Mouse (Mus musculus) CD4-positive, CD25-positive, alpha-beta regulatory T cell, adult 2 months (primary cell): ENCODE measurements around the gene Galt.
"Not testable (repeated sequence)": the region's sequence is repeated elsewhere in the genome, so short reads cannot be mapped to it uniquely, and the experiment has no call there.

Source experiments
- DNase-seq: peaks from one replicate; pipeline ENCODE4 v3.0.0-alpha.2; 2012; ENCODE audit warnings: low read depth, low spot score

Gene Galt

DNA sequence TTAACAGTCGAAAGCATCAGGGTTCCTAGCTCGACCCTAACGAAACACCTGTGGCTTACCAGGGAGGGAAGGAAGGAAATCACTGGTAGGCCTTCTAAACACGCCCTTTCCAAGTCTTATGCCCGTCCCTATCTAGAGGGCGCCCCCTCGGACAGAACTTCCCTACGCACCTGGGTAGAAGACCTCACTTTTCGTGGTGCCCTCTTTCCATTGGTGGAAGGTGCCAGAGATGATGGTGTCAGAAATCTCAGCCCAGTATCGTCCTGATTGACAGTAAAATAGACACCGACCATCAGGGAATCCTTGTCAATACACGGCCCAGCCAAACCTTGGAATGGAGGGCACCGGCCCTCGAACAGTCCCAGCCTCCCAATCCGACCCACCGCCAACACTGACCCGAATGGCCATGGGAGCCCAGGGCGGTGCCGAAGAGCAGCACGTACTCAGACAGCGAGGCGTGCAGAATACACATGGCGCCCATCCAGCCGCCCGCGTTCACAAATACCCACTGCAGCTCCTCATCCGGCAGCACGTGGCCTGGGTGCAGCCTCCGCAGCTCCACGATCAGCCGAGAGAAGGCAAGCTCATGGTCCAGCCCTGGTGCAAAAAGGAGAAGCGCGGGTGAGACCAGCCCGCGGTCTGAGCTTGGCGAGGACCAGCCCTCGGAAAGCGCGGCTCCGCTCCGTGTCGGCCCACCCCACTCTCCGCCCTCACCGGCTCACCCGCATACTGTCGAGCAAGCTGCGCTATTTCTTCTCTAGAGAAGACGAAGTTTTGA lies 14.5 kb upstream of the Galt start:
- peak; percentile 53 for DNase-seq

DNA sequence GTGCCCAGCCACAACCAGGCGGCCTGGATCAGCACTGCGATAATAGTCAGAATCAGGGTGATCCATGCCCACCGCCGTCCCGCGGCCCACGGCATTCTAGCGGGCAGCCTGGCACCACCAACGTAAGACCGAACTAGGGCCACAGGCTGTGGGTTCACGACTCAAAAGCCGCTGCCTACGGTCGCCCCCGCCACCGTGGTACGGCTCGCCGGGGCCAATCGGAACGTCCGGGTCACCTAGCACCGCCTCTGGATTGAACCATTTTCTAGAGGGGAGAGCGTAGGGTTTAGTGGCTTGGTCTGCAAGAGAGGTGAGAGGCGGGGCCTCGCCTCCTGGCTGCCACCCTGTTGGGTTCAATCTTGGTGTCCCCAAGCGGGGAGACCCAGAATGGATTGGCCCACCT lies 13.9 kb upstream of the Galt start:
- DNase-seq: peak; percentile 96

DNA sequence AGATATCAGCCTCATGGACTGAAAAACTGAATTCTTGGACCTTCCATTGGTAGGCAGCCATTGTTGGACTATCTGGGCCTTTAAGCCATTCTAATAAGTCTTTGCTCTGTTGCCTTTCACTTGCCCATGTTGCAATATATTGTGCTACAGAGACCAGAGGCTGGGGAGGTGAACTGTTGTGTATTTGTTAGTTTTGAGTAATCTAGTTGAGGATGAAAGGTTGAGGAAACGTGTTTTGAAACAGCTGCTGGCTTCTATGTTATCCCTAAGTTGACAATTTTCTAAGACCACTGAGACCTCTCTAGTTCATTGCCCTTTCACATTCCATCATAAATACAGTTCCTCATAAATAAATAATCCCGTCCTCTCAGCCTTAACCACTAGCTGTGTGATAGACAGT lies 10.9 kb upstream of the Galt start:
- no peak for DNase-seq

DNA sequence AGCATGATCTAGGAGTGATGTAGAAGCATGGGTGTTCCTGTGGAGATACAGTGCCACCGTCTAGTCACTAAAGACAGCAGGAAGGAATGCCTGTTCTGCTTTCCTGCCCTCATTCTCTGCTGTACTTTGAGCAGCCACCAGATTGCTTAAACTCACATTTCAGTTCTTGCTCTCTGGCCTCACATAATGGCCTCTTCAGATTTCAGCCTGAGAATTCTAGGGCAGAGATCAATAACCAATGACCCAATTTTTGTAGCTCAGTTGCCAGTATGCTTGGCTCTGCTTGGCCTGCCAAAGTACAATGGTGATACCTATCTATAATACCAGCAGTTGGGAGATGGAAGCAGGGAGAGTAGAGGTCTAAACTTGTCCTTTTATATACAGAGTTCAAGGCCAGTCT lies 10.0 kb upstream of the Galt start:
- DNase-seq: no peak

DNA sequence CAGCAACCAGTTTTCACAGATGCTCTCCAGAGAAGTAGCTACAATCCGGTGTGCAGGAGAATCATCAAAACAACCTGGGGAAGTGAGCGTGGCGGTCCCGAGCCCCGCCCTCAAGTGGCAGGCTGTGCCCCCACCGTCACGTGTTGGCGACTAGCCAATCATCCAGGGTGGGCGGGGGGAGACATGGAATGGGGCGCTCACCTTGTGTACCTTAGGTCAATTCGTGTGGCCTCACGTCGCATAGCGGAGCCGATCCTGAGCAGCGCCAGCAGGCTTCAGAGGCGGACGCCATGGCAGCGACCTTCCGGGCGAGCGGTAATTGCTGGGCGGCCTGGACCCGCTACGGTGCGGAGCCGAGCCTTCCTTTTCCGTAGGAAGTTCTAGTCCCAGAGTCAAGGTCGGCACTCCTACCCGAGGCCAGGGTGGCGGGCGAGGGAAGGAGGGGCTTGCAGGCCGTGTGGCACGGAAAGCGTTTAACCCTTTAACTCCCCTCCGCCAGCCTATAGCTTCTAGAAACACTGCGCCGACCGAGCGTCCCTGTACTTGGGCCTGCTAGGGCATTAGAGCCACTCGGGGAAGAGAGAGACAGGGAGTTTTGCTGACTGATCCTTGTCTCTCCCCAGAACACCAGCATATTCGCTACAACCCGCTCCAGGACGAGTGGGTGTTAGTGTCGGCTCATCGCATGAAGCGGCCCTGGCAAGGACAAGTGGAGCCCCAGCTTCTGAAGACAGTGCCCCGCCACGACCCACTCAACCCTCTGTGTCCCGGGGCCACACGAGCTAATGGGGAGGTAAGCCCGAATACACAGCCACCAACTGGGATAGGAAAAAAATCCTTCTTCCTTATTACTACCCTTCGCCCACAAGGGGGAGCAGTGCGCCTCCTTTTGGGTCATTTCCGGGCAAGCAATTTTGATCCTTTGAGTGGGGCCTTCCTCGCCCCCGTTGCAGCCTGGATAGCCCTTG lies 594 bp downstream of the Galt start, which contains the start of gene Sigmar1:
Gene Sigmar1 (minus strand): TSS at position 820 of the 968 bp plus-strand sequence.
- peak; percentile 94 for DNase-seq

DNA sequence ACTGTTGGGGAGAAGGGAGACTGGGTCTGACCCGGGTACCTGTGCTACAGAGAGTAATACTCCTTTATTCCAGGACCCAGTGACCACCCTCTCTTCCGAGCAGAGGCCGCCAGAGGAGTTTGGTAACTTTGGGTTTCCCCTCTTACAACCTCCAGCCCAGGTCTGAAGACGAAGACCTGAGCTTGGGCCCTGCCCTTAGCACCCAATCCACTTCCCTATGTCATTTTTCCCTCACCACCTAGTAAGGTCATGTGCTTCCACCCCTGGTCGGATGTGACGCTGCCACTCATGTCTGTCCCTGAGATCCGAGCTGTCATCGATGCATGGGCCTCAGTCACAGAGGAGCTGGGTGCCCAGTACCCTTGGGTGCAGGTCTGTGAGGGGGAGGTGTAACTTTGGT lies 1.4 kb downstream of the Galt start:
- no peak for DNase-seq

DNA sequence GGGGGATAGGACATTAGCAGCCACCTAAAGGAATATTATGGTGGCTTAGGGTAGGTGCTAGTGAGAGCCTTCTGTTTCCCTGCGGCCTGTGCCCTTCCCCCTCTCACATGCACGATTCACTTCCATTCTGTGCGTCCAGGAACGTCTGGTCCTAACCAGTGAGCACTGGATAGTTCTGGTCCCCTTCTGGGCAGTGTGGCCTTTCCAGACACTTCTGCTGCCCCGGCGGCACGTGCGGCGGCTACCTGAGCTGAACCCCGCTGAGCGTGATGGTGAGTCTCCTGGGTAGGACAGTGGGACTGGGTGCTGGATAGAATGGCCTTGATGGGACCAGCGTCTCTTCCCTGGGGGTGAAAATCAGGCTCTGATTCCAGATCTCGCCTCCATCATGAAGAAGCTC lies 2.3 kb downstream of the Galt start:
- DNase-seq: no peak

DNA sequence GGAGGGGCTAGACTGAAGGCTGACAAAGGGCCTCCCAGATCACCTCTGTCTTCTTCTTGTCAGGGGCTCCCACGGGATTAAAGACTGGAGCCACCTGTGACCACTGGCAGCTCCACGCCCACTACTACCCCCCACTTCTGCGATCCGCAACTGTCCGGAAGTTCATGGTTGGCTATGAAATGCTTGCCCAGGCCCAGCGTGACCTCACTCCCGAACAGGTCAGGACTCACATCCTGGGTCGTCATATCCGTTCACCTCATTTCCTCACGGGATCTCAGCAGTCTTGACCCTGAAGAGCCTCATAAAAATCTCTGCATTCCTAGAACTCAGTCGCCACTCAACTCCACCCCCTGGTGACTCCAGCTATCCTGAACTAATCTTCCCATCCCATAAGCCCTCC lies 3.0 kb downstream of the Galt start:
- DNase-seq: no peak

DNA sequence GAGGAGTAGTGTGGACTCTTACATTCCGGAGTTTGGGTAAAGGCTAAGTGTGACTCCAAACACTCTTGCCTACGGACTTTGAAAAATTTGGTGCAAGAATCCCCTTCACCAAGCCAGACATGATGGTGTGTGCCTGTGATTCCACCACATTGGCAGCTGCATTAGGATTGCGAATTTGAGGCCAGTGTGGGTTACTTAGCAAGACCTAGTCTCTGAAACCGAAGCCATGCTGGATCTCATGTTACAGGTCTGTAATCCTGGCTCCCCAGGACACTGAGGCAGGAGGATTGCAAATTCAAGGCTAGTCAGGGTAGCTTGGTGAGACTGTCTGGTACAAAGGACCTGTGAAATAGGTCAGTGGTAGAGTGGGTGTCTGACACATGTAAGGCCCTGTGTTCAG lies 3.7 kb downstream of the Galt start:
- no peak for DNase-seq

DNA sequence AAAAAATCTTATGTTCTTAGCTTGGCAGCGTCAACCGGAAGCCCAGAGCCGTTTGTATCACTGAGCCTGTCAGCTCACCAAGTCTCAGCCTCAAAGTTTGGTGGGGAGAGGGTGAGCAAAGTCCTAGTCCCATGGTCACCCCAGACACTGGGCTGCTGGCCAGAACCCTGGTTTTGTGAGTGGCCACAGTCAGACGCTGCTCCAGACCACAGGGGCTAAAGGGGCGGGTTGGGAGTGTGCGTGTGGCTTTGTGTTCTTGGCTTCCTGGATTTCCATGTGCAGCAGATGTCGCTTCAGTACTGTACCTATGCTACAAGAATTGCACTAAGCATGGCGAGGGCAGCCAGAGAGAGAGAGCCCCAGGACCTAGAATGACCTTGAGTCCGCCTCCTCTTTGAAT lies 4.2 kb downstream of the Galt start:
- no peak for DNase-seq

DNA sequence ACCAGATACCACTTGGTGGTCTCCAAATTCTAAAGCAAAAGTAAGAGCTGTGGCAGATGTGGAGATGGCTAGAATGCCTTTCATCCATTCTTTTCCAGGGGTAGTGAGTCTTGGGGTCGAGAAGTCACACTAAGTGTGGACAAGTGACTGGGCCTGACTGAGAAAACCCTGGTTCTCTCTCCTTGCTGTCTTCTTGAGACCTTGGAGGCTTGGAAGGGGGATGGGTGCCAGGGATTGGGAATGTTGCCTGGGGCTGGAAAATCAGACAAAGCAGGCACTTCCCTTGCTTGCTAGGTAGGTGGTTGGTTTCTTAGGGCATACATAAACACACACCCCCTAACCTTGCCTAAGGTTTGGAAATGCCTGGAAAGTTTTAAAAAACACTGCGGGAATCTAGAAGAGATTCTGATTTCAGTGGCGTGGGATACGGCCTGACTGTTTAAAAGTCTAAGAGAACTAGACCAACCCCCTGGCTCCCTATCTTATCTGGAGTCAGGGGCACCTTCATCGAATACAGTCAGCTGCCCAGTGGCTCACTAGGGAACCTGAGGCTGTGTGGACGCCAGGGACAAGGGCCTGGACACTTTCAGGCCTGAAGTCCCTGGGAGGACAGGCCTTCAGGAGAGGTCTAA lies 4.7 kb downstream of the Galt start:
- no peak for DNase-seq

DNA sequence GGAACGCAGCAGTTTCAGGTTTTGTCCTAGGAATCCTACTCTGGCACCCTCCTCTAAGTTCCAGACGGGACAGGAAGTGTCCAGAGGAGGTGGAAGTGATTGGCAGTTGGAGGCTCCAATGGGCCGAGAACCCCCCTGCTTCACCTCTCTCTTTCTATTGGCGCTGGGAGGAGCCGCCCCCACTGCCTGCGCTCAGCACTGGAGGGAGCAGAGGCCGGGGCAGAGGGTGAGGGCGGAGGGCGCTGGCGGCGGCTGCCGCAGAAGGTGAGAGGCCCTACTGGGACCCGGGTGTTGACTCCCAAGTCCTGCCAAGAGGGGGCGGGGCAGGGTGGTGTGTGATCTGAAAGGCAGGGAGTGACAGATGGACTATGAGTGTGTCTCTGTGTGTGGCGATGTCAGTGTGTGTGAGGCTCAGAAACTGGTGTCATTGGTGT lies 5.3 kb downstream of the Galt start:
- peak; percentile 43 for DNase-seq

DNA sequence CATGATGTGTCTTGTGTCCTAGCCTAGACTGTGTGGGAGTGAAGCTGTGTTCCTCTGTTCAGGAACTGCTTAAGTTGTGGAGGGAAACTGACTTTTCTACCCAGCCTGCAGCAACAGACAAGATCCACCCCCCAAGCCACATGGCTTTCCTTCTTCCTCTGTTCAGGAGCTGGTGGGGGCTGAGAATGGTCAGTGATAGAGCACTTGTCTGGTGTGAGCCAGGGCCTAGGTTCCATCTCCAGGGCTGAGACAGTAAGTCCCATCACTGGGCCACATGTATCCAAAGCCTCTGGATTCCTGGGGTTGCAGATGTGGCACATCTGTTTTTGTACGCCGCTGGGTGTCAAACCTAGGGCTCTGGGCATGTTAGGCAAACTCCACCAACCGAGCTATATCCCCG lies 5.9 kb downstream of the Galt start:
- no peak for DNase-seq

DNA sequence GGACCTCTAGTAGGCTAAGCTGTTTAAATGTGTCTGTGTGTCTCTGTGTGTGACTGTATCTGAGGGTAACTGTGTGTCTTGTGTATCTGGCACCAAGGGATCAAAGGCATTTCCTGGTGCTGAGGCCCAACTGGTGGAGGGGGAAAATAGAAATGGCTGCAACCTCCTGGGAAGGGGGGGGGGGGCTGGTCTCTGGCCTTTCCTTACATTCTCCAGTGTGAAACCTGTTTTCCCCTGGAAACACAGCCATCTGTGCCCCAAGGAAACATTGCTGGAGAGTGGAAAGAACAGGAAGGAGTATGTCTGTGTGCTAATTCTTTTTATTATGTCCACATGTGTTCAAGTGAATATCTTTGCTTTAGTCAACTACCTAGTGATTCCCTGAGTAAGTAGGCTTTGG lies 6.7 kb downstream of the Galt start:
- DNase-seq: no peak

DNA sequence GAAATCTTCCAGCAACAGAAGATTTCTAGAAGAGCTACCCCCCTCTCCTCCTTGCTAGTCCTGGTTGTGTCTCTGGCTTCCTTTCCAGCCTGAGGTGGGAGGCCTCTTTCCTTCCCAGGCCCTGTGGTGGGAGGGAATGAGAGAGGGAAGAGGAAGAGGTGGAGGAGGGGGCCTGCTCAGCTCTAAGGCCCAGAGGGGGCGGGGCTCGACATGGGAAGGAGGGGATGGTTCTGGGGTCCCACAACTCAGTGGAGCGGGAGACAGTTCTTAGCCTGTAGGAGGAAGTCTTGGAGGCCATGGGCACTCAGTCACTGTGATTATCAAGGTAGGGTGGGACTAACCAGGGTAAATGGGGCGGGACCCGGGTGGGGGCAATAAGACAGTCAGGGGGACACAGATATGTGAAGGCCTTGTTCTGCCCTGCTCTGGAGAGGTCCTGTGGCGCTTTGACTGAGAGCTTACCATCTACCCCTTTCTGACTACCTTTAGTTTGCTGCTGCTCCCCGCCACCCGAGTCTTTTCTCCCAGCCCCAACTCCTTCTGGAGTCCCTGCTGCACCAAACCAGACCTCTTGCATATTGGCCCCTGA lies 7.2 kb downstream of the Galt start:
- no peak for DNase-seq

DNA sequence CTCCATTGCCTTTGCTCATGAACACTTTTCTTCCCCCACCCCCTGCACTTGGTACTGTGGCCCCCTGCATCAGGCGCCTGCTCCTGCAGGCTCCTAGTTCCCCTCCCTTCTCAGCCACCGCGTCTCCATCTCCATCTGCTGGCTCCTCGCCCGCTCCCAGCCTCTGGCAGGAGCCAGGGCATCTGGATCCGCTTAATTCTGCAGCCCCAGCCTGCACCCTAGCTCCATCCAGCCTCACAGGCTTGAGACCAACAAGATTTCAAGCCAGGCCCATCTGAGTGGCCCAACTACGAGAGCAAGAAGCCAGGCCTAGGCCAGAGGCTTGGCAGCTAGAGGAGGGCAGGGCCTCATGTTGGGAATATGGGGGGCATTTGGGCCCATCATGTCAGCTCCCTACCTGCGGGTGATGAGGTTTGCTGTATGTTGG lies 7.7 kb downstream of the Galt start:
- not testable (repeated sequence) for DNase-seq

DNA sequence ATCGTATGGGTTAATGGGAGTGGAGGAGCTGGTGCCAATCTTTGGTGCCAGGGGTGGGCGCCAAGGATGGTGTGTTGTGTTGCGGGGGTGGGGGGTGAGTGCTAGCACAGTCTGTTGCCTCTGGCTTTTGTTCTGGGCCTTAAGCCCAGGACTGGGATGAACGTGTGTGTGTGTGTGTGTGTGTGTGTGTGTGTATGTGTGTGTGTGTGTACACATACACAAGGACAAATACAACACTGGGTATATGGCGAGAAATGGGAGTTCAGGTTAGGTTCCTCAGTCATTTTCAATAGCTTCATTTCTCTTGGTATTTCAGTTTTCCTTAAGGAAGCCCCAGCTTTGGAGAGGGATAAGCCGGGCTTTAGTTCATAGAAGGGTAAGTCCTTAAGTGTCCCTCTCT lies 8.1 kb downstream of the Galt start:
- not testable (repeated sequence) for DNase-seq

DNA sequence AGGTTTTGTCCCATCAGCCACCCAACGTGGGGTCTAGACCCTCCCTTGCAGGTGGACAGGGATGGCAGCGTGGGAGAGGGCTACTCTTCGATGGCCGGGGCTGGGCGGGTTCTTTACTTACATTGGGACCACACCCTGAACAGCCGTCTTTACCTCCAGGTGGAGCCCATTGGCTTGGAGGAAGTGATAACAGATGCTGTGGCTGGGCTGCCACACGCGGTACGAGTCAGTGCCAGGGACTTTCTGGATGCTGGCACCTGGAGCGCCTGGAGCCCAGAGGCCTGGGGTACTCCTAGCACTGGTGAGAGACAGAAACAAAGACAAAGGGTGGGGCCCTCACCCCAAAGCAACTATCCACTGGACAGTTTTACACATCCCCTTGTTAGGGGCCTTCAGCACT lies 12.3 kb downstream of the Galt start:
- DNase-seq: not testable (repeated sequence)

DNA sequence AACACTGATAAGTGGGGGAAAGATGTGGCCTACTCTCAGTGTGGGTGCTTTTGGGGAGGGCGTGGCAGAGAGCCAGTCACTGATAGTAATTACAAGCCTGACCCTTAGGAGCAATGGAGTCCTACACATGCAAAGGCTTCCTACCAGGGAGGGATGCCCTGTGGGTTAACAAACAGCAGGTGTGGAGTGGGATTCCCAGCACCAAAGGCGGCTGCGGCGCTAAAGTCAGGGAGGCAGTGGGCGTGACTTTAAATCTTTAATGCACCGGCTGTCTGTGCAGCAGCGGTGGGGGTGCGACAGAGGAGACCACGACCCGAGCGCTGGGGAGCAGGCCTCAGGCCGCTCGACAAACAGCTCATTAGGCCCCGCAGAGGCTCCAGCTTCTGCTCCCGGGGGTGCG lies 17.9 kb downstream of the Galt start:
- DNase-seq: peak; percentile 30

DNA sequence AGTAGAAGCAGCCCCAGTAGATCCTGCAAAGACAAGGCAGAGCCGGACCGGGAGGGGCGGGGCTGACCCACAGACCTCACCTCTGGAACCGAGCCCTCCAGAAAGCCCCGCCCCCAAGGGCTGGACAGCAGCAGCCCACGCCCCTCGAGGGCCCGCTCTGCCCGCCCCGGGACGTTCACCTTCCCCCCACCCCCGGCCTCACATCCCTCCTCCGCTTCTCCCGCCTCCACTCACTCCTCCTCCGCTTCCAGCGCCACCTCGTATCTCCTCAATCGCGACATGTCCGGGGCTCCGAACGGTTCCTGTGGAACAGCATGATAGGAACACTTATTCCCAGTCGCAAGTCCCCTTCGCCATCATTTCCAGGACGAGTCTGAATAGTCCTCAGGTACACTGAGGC lies 18.5 kb downstream of the Galt start:
- peak; percentile 79 for DNase-seq

DNA sequence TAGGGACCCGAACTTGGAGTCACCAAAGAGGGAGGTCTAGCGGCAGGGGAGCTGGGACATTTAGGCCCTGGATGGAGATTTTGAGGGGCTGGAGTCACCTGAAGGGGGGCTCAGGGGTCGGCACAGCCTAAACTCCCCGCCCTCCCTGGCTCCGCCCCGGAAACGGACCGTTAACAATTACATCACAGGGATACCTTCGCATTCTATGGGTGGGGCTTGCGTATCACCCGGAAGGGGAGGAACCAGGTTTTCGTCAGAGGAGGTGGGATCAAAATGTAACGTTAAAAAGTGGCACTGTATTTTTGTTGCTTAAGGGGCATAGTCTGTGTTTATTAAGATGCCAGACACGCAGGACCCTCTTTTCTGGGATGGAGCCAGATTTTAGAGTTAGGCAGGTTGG lies 19.0 kb downstream of the Galt start, which contains the start of gene Ccl27a:
Gene Ccl27a (minus strand): TSS at position 246 of the 400 bp plus-strand sequence.
- DNase-seq: peak; percentile 92

DNA sequence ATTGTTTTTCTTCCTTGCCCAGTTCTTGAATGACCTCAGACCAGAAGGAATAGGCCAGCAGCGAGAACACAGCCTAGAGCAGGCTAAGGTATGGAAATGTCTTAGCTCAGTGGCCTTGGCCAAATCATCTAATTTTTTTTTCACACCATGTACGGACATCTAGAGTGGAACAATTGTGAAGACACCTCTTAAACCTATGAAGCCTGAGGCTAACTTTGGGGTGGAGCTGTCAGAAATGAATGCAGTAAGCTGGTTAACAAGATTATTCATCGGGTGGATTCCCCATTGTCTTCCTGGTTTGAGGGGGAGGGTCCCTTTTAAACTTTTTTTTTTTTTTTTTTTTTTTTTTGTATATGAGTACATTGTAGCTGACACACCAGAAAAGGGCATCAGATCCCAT lies 19.5 kb downstream of the Galt start:
- peak; percentile 38 for DNase-seq
